Mouse (Mus musculus) megakaryocyte, embryonic 14.5 days (primary cell): ENCODE measurements at regions not wholly inside any gene's neighbourhood (a gene's known extent, or its start where the extent isn't known, plus 50 kb on each side); places are given as distances from the start of the nearest gene placed in this dataset.

Experiments used
- FLI1 ChIP-seq: IDR thresholded peaks from 2 replicates; pipeline ENCODE4 v1.6.1; 2012; ENCODE audit warnings: low read length, inconsistent platforms, mixed read lengths
- GATA1 ChIP-seq: IDR thresholded peaks from 3 replicates; pipeline ENCODE4 v1.6.1; 2012; ENCODE audit warnings: mixed read lengths, low read length, inconsistent platforms, borderline replicate concordance

GRCm38 (mm10) chr6:143324636-143325035 lies 157.6 kb downstream of the Etnk1 start:
- TF ChIP-seq GATA1, result no peak
- TF ChIP-seq FLI1, result no peak
